Mouse (Mus musculus) cerebellum, adult 2 months (tissue): ENCODE data around the gene Idh1.

ENCODE experiments used
- CTCF ChIP-seq: fragments of 200-500 bp; IDR thresholded peaks from 2 replicates; pipeline ENCODE4 v1.5.1; 2011; ENCODE audit warnings: low read depth, mild to moderate bottlenecking, control low read depth, low read length, moderate library complexity, borderline replicate concordance; ENCODE audit not compliant: insufficient read depth
- POLR2A ChIP-seq: fragments of 200-500 bp; IDR thresholded peaks from 2 replicates; pipeline ENCODE4 v1.6.1; 2011; ENCODE audit warnings: low read length, control low read depth, borderline replicate concordance; ENCODE audit not compliant: insufficient read depth

DNA sequence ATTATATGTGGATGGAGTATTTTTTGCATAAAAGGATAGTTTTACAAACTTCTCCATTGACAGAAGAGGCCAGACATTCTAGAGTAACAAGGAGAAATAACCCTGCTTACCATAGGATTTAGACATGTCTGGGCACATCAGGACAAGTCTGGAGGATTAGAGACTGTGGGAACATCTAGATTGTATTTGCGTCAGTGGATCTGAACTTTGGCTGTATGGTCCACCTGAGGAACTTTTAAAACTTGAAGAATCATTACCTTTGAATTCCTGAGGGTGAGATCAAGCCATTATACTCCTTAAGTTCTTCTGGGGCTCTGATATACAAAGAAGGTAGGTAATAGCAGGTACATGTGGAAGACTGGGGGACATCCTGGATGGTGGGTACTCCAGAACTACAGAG is 54.6 kb downstream of the Idh1 start:
- no peak for TF ChIP-seq POLR2A
- no peak for TF ChIP-seq CTCF
